Mouse (Mus musculus) bone marrow macrophage, adult 2 months (primary cell): ENCODE results near the gene Kbtbd8. TPM values are rescaled to one million over a fixed set of nuclear protein-coding genes. Genes with fewer than 3 reads are reported as not detected.

Source experiments
- H3K27ac ChIP-seq: 2 replicates; pipeline ENCODE4 v1.5.1; 2012; ENCODE audit warnings: low read depth, low read length; ENCODE audit not compliant: insufficient read depth
- H3K4me1 ChIP-seq: 2 replicates; pipeline ENCODE4 v1.6.1; 2012; ENCODE audit warnings: low read length; ENCODE audit not compliant: control insufficient read depth, insufficient read depth
- H3K4me3 ChIP-seq: 2 replicates; pipeline ENCODE4 v1.5.1; 2012; ENCODE audit warnings: mild to moderate bottlenecking, low read length, moderate library complexity; ENCODE audit not compliant: insufficient read depth
- CTCF ChIP-seq: IDR thresholded peaks from 2 replicates; pipeline ENCODE4 v1.5.1; 2012; ENCODE audit warnings: low read depth, mild to moderate bottlenecking, low read length, moderate library complexity
- POLR2A ChIP-seq: IDR thresholded peaks from 2 replicates; pipeline ENCODE4 v1.6.1; 2012; ENCODE audit warnings: mild to moderate bottlenecking, low read depth, low read length, borderline replicate concordance
- polyA plus RNA-seq: library from polyadenylated mRNA; stranded (reverse); fragments of >200 nt; gene quantifications from 2 replicates; pipeline ENCODE4 v1.2.4, GENCODE M21; 2012; ENCODE audit not compliant: missing spikeins, insufficient read depth, insufficient read length

Gene Kbtbd8
- polyA plus RNA-seq, 1 experiment = 0.52 TPM

DNA sequence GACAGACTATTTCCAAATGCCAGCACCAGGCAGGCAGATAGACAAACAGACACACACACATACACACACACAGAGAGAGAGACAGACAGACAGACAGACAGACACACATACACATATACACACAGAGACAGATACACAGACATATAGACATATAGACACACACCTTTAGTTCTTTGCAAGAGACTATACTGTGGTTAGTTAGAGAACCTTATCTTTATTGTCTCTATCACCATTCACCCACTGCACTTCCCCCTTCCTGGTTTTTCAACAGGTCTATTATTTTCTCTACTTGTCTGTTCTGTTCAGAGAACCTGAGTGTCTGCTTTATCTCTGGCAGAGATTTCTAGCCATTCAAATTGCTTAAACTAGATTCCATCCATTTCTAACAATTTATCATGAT, 48.6 kb downstream of the Kbtbd8 start:
- no peak for TF ChIP-seq CTCF
- no peak for TF ChIP-seq POLR2A
- Histone ChIP-seq H3K4me3 (no peak overlapping the region), H3K27ac (no peak overlapping the region), H3K4me1 (no peaks in the 10 kb centered on the region)

DNA sequence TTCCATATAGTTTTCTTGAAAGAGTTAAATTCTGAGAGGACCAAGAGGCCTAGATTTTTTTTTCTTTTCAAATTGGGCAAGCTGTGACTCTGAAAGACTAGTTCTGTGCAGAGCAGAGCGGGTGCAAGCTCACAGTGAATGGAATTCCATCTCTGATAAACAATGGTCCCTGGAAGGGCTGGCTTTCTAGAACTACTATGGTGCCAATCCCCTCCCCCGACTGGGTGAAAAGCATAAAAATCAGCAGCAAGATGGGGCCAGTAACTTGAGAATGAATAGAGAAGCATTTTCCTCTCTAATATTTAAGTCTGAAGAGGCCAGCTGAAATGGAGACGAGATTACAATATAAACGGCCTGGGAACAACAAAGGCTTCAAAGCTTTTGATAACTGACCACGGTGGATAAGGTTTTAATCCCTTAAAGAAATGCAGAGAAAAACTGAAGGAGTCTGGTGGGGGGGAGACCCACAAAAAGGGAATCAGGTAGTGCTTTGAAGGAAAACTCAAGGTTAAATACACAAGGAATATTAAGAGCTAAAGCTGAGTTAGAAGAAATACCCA, 50.7 kb downstream of the Kbtbd8 start:
- no peaks in the 10 kb centered on the region for H3K4me1 ChIP-seq
- no peak for TF ChIP-seq POLR2A
- TF ChIP-seq CTCF = no peak
- H3K4me3 ChIP-seq = no peak overlapping the region
- H3K27ac ChIP-seq = no peak overlapping the region

DNA sequence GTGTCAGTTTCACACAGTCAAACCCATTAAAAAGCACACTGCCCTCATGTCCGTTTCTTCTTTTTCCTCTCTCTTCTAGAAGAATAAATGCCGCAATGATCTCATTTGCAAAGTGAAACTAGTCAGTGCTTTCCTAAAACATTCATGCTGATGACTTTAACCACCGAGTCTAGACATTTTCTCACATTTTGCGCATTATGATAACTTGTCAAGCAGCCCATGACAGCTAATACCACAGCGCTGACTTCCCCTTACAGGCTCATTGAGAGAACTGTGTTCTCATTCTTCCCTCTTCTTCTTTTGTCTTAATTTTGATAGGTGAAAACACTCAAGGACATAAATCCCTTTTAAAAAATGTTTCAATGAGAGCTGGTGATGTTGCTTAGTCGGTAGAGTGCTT, 52.4 kb downstream of the Kbtbd8 start:
- TF ChIP-seq CTCF (no peak), POLR2A (no peak)
- H3K4me3 ChIP-seq = no peak overlapping the region
- no peak overlapping the region for H3K27ac ChIP-seq
- H3K4me1 ChIP-seq = no peaks in the 10 kb centered on the region

DNA sequence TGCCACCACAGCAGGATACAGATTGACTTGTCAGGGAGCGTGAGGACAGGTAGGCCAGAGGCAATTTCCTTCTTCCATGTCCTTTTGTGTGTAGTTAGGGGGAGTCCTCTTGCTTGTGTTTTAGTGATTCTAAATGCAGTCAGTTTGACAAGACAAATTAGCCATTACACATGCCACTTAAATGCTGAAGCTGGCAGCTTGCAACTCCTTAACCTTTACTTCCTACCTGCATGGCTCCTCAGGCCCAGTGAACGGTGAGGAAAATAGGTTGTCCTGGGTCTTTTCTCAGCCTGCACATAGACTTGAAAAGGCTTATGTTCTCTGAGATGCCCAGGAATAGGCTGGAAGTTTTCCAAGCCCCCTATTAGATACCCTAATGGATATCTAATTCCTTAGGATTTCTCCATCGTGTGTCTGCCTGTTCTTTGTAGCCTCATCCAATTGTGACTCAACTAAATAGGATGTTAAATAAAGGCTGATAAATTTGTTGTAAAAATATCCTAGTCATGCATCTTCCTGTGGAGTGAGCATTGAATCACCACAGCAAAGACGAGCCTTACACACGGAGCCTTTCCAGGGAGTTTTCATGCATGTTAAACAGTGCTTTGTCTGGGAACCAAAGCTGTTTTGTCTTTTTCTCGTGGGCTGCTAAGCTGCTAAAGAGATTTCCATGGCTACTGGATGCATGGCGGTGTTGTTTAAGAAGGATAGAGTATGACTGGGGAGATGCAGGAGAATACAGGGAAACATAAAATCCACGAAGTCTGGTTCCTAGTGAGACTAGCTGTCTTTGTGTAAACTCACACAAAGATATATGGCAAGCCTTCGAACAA, 57.5 kb downstream of the Kbtbd8 start:
- H3K4me3 ChIP-seq = no peak overlapping the region
- H3K27ac ChIP-seq = no peak overlapping the region
- H3K4me1 ChIP-seq = no peaks in the 10 kb centered on the region
- TF ChIP-seq CTCF (no peak), POLR2A (no peak)

Other genes with a start within 250 kb of the Kbtbd8 start
- gene Gm10234, start 204.9 kb downstream of the Kbtbd8 start, polyA plus RNA-seq = not detected in 2 replicates